Mouse (Mus musculus) neural tube, embryonic 14.5 days (tissue): Measurements from ENCODE around the gene Dnah1. TPM values are rescaled to one million over a fixed set of nuclear protein-coding genes. Genes with fewer than 3 reads are reported as not detected.

Experiments used
- ATAC-seq: fragments of 200-750 bp; cut with Nextera tagmentation; 2 replicates; pipeline ENCODE4 v1.8.0; 2017; ENCODE audit warnings: low read depth, mild to moderate bottlenecking, moderate TSS enrichment, moderate library complexity
- H3K27ac ChIP-seq: fragments of 300-500 bp; sonication (generic); 2 replicates; pipeline ENCODE4 v1.5.1; 2014; ENCODE audit warnings: low read depth, mild to moderate bottlenecking, control low read depth, low read length, moderate library complexity, mixed read lengths
- H3K27me3 ChIP-seq: fragments of 300-500 bp; sonication (generic); 2 replicates; pipeline ENCODE4 v1.6.1; 2014; ENCODE audit warnings: low read length; ENCODE audit not compliant: control insufficient read depth, insufficient read depth
- H3K36me3 ChIP-seq: fragments of 300-500 bp; sonication (generic); 2 replicates; pipeline ENCODE4 v1.6.1; 2014; ENCODE audit warnings: low read length, mixed read lengths; ENCODE audit not compliant: control insufficient read depth, insufficient read depth
- H3K4me1 ChIP-seq: fragments of 300-500 bp; sonication (generic); 2 replicates; pipeline ENCODE4 v1.6.1; 2014; ENCODE audit warnings: low read length; ENCODE audit not compliant: control insufficient read depth, insufficient read depth
- H3K4me2 ChIP-seq: fragments of 300-500 bp; sonication (generic); 2 replicates; pipeline ENCODE4 v1.6.1; 2014; ENCODE audit warnings: mild to moderate bottlenecking, low read depth, low read length, control low read depth
- H3K4me3 ChIP-seq: fragments of 300-500 bp; sonication (generic); 2 replicates; pipeline ENCODE4 v1.5.1; 2014; ENCODE audit warnings: low read depth, low read length, control low read depth, mixed read lengths
- H3K9ac ChIP-seq: fragments of 300-500 bp; sonication (generic); replicated peaks from 2 replicates; pipeline ENCODE4 v1.6.1; 2014; ENCODE audit warnings: low read depth, mild to moderate bottlenecking, control low read depth, low read length, mixed read lengths
- H3K9me3 ChIP-seq: fragments of 300-500 bp; sonication (generic); 2 replicates; pipeline ENCODE4 v1.6.1; 2016; ENCODE audit warnings: low read length; ENCODE audit not compliant: control insufficient read depth
- WGBS: fragments of 180-500 bp; shearing (Covaris S2); extraction: QIAGEN DNeasy Blood & Tissue Kit; methylation state at CpG from one replicate; pipeline ENCODE4 v1.1.7; 2014; 5-methylcytosine and 5-hydroxymethylcytosine counted together
- polyA plus RNA-seq: library from polyadenylated mRNA; unstranded; fragments of >200 nt; fragmentation: Nextera tagmentation; extraction: Ambion mirVana; gene quantifications from 2 replicates; pipeline ENCODE4 v1.2.1, GENCODE M21; 2014

The Dnah1 gene
- polyA plus RNA-seq, 1 experiment from 2014 or later: 4.0 TPM

DNA sequence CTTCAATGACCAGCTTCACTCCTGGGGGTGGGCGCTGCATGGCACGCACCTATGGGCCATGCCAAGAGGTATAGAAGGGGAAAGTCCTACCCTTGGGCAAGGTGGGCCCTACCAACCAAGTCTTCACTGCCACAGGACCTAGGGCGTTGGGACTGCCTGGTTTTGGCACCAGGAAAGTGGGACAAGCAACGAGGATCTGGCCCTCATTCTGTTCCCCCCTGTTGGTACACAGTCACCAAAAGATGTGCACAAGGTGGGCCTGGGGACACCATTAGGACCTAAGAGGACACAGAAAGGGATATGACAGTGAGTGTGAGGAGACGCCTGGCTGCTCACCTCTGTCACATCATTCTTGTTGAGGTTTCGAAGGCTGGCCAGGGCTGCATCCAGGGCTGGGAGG lies 52.6 kb downstream of the Dnah1 start:
- Histone ChIP-seq H3K27ac (no peak overlapping the region), H3K36me3 (no peaks in the 10 kb centered on the region), H3K4me2 (no peak overlapping the region), H3K4me3 (no peak overlapping the region), H3K27me3 (no peaks in the 10 kb centered on the region), H3K9me3 (no peaks in the 10 kb centered on the region), H3K9ac (no peak overlapping the region), H3K4me1 (peaks cover 19% of the 10 kb centered on the region)
- no peak for ATAC-seq
- WGBS: 93% methylated on average over 6 of the region's 6 CpGs

- WGBS: 18% methylated on average over 26 of the region's 28 CpGs
- Histone ChIP-seq H3K4me1 (peaks cover 19% of the 10 kb centered on the region), H3K27ac (peak overlapping the region; percentile 34; the same call in 1 of the 2 replicates), H3K4me2 (peak overlapping the region; percentile 41), H3K4me3 (peak overlapping the region; percentile 12; the same call in 1 of the 2 replicates), H3K36me3 (no peaks in the 10 kb centered on the region), H3K9ac (peak overlapping the region; percentile 11; the same call in 1 of the 2 replicates), H3K27me3 (no peaks in the 10 kb centered on the region), H3K9me3 (no peaks in the 10 kb centered on the region)
- peak; percentile 50; the same call in 1 of the 2 replicates for ATAC-seq
Measured at GRCm38 (mm10) chr14:31269456-31270100, 54.1 kb downstream of the Dnah1 start.

DNA sequence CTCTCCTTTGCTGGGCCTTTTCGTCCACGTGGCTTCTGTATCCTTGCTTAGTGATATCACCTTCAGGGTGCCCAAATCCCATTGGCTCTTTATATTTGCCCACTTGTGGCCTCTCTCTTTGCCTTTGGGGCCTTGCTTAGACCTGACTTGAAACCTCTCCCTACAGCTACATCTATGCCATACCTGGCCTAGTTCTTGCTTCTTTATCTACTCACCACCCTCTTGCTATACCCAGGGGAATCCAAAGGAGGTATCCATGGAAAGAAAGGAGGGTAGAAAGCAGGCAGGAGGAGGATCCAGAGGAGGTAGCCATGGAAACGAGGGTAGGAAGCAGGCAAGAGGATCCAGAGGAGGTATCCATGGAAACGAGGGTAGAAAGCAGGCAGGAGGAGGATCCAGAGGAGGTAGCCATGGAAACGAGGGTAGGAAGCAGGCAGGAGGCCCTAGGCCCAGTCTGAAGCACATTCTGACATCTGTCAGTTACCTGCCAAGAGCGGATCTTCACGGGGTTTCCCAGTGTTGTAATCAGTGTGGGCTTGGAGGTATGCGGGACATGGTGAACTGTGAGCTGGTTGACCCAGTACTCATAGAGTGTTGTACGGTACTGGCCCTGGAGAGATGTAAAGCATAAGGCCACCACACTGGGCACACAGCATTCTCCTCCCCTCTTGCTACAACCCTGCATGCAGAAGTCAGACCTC lies 55.2 kb downstream of the Dnah1 start:
- Histone ChIP-seq H3K27ac (no peak overlapping the region; the same call in 1 of the 2 replicates), H3K27me3 (no peaks in the 10 kb centered on the region), H3K9ac (0 out of 2 replicates have a peak overlapping the region, but pooled peaks have one; percentile 11), H3K4me2 (peak overlapping the region; percentile 41), H3K9me3 (no peaks in the 10 kb centered on the region), H3K36me3 (no peaks in the 10 kb centered on the region), H3K4me3 (no peak overlapping the region), H3K4me1 (peaks cover 19% of the 10 kb centered on the region)
- WGBS: 38% methylated on average over 9 of the region's 9 CpGs
- peak; percentile 77 for ATAC-seq

GRCm38 (mm10) chr14:31267649-31268048 lies 56.0 kb downstream of the Dnah1 start:
- no peak overlapping the region for H3K9ac ChIP-seq
- no peak overlapping the region for H3K4me3 ChIP-seq
- no peak for ATAC-seq
- no peaks in the 10 kb centered on the region for H3K27me3 ChIP-seq
- H3K9me3 ChIP-seq: no peaks in the 10 kb centered on the region
- WGBS: 82% methylated on average over 11 of the region's 11 CpGs
- H3K4me2 ChIP-seq: no peak overlapping the region
- no peaks in the 10 kb centered on the region for H3K36me3 ChIP-seq
- peaks cover 19% of the 10 kb centered on the region for H3K4me1 ChIP-seq
- no peak overlapping the region for H3K27ac ChIP-seq

GRCm38 (mm10) chr14:31260932-31261331 lies 62.8 kb downstream of the Dnah1 start:
- no peak for ATAC-seq
- Histone ChIP-seq H3K4me3 (no peak overlapping the region), H3K27me3 (no peaks in the 10 kb centered on the region), H3K4me1 (no peaks in the 10 kb centered on the region), H3K36me3 (peaks cover 54% of the 10 kb centered on the region), H3K4me2 (no peak overlapping the region), H3K9me3 (no peaks in the 10 kb centered on the region), H3K9ac (no peak overlapping the region), H3K27ac (no peak overlapping the region)
- WGBS: 96% methylated on average over 9 of the region's 9 CpGs

- H3K27ac ChIP-seq: no peak overlapping the region
- H3K9me3 ChIP-seq: no peaks in the 10 kb centered on the region
- 93% methylated on average over 4 of the region's 4 CpGs for WGBS
- H3K9ac ChIP-seq: no peak overlapping the region
- H3K27me3 ChIP-seq: no peaks in the 10 kb centered on the region
- H3K36me3 ChIP-seq: peaks cover 59% of the 10 kb centered on the region
- no peak overlapping the region for H3K4me3 ChIP-seq
- H3K4me1 ChIP-seq: no peaks in the 10 kb centered on the region
- no peak for ATAC-seq
- H3K4me2 ChIP-seq: no peak overlapping the region
Measured at GRCm38 (mm10) chr14:31260374-31260773, 63.3 kb downstream of the Dnah1 start.

DNA sequence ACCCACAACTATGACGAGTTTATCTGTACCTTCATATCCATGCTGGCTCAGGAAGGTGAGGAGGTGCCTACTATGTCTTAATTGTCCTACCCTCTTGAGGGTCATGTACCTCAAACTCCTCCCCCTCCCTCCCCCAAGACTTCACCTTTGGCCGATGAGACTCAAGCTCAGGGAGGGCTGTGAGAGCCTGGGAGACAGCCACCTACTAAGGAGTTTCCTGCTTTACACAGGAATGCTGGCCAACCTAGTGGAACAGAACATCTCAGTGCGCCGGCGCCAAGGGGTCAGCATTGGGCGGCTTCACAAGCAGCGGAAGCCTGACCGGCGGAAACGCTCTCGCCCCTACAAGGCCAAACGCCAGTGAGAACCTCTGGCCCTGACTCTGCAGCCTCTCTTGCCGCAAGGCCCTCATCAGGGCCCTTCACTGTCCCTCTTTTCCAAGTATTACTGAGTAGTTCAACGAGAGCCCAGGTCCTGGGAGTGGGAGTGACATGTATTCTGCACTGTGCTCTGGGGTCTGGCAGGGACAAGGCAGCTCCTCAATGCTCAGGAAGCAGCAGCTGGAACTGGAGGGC lies 65.1 kb downstream of the Dnah1 start:
- no peaks in the 10 kb centered on the region for H3K4me1 ChIP-seq
- H3K4me3 ChIP-seq: no peak overlapping the region
- H3K27ac ChIP-seq: no peak overlapping the region
- no peak for ATAC-seq
- H3K9me3 ChIP-seq: no peaks in the 10 kb centered on the region
- H3K27me3 ChIP-seq: no peaks in the 10 kb centered on the region
- no peak overlapping the region for H3K9ac ChIP-seq
- H3K36me3 ChIP-seq: peaks cover 76% of the 10 kb centered on the region
- 97% methylated on average over 14 of the region's 14 CpGs for WGBS
- H3K4me2 ChIP-seq: no peak overlapping the region

DNA sequence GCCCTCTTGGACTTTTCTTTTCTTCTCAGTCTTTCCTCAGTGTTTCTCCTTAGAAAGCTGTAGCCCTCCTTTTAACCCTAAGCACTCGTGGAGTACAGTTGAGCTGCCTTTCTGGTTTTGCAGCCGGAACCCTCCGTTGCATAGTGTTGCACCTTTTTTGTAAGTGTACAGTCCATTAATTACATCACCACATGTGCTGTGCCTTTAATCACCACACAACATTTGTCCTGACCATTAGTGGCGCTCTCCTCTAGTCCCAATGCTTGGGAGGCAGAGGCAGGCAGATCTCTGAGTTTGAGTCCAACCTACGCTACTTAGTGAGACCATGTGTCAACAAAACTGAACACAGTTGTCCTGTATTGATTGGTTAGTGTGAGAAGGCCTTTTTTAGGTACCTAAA lies 71.6 kb downstream of the Dnah1 start:
- Histone ChIP-seq H3K27ac (no peak overlapping the region), H3K27me3 (no peaks in the 10 kb centered on the region), H3K36me3 (peaks cover 36% of the 10 kb centered on the region), H3K9me3 (no peaks in the 10 kb centered on the region), H3K4me1 (peaks cover 12% of the 10 kb centered on the region; the same call in 1 of the 2 replicates), H3K4me2 (peak overlapping the region; percentile 65), H3K9ac (peak overlapping the region; percentile 83), H3K4me3 (peak overlapping the region; percentile 64)
- no peak for ATAC-seq
- 90% methylated on average over 5 of the region's 5 CpGs for WGBS

DNA sequence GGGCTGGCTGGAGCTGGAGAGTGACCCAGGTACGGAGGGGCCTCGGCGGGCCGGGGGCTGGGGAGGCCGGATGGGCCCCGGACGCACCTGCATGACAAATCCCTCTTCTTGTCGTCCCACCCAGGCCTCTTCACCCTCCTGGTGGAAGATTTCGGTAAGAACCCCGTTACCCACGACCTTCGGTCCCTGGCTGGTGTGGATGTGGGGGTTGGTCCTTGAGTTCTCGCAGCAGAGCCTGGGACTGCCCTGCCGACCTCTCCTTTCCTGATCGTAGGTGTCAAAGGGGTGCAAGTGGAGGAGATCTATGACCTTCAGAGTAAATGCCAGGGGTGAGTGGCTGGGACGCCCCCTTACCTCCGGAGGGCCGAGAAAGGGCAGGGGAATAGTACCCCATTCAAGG lies 72.1 kb downstream of the Dnah1 start:
- no peaks in the 10 kb centered on the region for H3K27me3 ChIP-seq
- H3K4me2 ChIP-seq: peak overlapping the region; percentile 65
- H3K9me3 ChIP-seq: no peaks in the 10 kb centered on the region
- H3K36me3 ChIP-seq: peaks cover 32% of the 10 kb centered on the region
- peaks cover 12% of the 10 kb centered on the region; the same call in 1 of the 2 replicates for H3K4me1 ChIP-seq
- peak overlapping the region; percentile 64 for H3K4me3 ChIP-seq
- H3K9ac ChIP-seq: peak overlapping the region; percentile 83
- 2% methylated on average over 18 of the region's 18 CpGs for WGBS
- H3K27ac ChIP-seq: peak overlapping the region; percentile 88
- no peak for ATAC-seq
